Mouse (Mus musculus) small intestine, adult 2 months (tissue): Measurements from ENCODE around the gene Lrp1.

Experiments used
- CTCF ChIP-seq: fragments of 200-500 bp; IDR thresholded peaks from 2 replicates; pipeline ENCODE4 v1.5.1; 2012; ENCODE audit warnings: low read depth, mild to moderate bottlenecking, control low read depth, inconsistent platforms, low read length, moderate library complexity, mixed read lengths; ENCODE audit not compliant: insufficient replicate concordance, insufficient read length; ENCODE audit errors: extremely low read depth
- POLR2A ChIP-seq: fragments of 200-500 bp; IDR thresholded peaks from 2 replicates; pipeline ENCODE4 v1.6.1; 2012; ENCODE audit warnings: low read depth, mild to moderate bottlenecking, control low read depth, inconsistent platforms, low read length, moderate library complexity

DNA sequence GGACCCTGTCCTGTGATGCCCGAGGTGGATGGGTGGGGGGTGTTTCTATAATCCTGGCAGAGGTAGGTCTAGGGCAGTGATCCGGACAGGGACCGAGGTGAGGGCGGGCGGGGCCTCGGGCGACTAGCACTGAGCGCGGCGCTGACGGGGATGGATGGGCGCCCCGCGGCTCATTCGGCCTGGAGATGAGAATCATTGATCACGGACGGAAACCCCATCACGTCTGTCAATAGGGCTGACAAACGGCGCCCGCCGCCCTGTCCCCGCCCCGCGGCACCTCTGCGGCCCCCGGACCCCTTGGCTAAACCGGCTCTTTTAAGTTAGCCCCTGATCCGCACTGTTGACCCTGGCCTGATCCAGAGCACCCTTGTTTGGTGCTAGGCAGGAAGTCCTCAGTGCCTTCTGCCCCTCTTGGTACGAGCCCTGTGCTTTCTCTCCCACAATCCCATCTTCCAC, 86.0 kb downstream of the Lrp1 start:
- TF ChIP-seq CTCF (no peak), POLR2A (no peak)
